Mouse (Mus musculus): Measurements from ENCODE around the gene Tbcd. TPM values are rescaled to one million over a fixed set of nuclear protein-coding genes. Genes with fewer than 3 reads are reported as not detected.

Gene Tbcd
- total RNA-seq (2021), result 10 to 100 TPM; 10.2 to 12.5 TPM
- long read RNA-seq, experiment 1, partial matches to known transcripts, result 2 of 2 reads
- long read RNA-seq, experiment 1, other reads (novel, unspliced or antisense), result 0 of 2 reads
- long read RNA-seq, experiment 2, partial matches to known transcripts, result 0 of 1 reads
- long read RNA-seq, experiment 2, other reads (novel, unspliced or antisense), result 1 of 1 reads

- peak; percentile 91 for DNase-seq
These were observed at the start of gene Tbcd for GRCm38 (mm10) chr11:121451753-121452635. Gene Tbcd (plus strand): TSS chr11:121451949.

DNA sequence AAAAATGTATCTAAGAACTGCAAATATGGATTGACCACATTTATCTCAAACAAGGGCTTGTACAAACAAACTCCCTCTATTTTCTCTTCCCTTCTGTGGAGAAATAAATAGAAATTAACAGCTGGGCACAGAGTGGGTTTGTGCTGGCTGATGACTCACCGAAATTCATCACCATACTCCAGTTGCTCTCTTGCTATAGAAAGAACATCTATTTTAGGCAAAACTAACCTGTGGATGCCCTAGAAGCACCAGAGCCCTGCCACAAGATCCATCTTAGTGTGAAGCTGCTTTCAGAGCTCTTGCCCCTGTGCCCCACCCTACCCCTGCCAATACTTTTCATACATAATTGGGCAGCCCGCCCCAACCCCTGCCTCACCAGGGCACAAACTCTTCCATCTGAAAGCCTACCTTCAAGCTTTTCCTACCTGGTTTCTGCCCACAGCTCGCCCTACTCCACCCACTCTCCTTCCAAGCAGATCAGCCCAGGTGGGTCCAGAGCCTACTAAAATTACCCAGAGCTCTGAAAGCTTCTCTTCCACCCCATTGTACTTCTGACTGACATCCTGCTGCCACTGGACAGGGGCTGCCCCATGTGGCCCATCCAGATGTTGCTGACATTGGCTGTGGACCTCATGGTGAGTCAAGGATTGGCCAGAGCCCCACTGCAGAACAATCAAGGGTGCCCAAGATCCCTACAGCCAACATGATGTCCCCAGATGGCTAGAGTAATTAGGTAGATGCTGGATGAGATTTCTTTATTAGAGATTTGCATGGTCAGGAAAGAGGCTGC, 44.2 kb upstream of the Tbcd start:
- no peak for DNase-seq

- no peak for DNase-seq
These were observed 37.0 kb upstream of the Tbcd start for GRCm38 (mm10) chr11:121414762-121415161.

- DNase-seq, result no peak
These were observed 36.4 kb upstream of the Tbcd start for GRCm38 (mm10) chr11:121415351-121415750.

GRCm38 (mm10) chr11:121417971-121418370, 33.8 kb upstream of the Tbcd start:
- no peak for DNase-seq

DNA sequence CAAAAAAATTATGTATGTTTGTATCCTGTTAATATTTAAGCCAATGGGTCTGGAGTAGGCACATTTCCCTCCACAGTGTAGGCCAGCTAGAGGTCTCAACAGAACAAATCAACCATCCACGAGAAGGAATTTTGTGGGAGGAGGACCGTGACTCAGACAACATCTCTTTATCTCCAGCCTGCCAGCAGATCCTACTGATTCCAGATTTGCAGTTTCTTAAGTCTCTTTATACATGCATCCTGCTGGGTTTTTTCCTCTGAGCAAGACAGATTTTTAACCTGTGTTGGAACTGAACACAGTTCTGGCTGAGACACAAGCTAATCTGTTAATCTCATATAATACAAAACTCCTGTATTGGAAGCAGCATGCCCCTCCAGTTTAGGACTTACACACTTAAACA, 32.8 kb upstream of the Tbcd start:
- no peak for DNase-seq

DNA sequence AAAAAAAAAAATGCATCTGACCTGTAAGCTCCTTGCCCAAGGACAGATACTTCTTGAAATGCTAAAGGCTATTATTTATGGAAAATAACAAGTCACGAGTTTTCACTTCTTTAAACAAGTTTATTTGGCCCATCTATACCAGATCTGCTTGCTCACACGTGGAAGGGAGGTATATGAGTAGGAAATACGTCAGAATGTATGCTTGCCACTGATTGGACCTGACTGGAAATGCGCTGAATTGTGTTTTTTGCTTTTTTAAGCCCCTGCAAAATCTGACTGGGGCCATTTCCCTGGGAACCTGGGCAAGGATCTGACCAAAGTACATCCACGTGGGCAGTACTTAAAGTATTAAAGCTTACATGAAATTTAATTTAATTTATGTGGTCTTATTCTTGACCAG, 31.4 kb upstream of the Tbcd start:
- DNase-seq, result no peak

GRCm38 (mm10) chr11:121420830-121421552, 30.8 kb upstream of the Tbcd start, which contains the start of gene Fn3krp:
Gene Fn3krp (plus strand): TSS chr11:121421401.
- peak; percentile 99 for DNase-seq

DNA sequence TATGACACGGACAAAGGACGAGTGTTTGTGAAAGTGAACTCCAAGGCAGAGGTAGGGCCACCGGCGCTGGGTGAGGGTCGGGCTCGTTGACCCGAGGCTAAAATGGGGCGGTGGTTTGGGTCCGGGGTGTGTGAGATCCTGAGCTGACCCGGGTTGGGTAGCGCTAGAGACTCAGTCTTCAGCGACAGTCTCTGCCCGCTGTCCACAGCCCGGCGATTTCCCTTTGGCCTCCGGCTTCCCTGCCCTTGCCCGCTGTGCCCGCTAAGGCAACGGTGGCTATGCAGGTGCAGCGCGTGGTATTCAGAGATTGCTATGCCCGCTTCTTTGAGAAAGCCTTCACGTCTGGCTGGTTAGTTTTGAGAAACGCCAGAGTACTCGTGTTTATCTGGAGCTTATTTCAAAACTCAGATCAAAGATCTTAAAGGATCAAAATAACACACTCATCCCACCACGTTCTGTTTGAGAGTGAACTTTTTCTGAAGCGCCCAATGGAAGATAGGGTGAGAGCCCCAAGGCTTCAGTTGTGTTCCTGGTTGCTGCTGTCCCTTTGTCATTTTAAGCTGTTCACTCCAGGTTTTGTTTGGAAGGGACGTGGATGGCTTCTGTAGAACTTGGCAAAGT, 30.1 kb upstream of the Tbcd start:
- DNase-seq, result no peak

DNA sequence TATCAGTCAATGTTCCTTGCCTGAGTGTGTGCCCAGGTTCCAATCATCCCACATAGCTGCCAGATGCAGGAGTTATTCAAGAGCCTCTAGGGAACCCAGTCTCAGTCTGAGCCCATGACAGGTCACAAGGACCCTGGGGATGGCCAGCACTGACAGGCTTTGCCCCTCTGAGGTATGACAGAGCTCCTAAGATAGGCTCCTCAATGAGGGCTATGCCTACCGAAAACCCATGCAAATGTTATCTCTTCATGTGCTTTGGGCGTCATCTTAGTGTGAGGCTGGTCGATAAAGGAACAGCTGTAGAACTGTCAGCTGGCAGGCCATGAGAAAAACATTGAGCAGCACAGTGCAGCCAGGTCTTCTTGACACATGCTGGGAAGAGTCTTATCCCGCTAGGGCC, 18.4 kb upstream of the Tbcd start:
- DNase-seq, result no peak

DNA sequence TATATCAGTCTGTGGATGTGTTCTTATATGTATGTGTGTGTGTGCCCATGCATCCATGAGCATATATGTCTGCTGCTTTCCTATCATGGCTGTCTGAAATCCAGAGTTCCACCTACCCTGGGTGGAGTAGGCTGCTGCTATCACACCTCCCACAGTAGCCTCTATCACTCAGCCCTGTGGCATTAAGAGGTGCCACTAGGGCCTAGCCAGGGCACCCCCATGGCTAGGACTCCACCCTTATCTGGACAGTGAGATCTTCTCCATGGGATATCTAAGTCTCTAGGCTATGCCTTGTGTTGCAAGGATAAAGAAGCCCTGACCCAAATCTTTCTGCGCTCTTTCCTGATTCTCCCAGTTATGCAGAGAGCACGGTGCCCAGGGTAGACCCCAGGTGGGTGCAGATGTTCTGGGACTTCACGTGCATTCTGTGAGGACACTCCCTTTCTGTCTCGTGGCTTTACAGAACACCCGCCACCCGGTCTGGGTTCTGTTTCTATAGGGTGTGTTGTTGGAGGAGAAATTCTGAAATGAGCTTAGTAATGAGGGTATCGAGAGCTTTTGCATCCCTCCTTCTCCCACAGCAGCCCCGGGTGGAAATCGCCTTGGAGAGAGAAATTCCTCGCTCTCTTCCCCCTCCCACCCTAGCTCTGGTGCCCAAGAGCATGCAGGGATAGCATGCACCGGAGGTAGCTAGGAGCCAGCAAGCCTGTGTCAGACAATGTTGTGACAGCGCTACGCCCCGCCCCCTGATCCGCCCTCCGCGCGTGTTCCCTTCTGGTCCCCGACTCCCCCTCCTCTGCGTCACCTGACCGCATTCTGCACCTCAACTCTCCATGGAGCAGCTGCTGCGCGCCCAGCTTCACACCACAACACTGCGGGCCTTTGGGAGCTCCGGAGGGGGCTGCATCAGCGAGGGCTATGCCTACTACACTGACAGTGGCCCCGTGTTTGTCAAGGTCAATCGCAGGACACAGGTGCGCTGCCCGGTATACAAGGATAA, 17.3 kb upstream of the Tbcd start, which contains the start of gene Fn3k:
Fn3k (plus strand) TSS at position 758 of the 1,000 bp plus-strand sequence.
- DNase-seq, result peak; percentile 88

DNA sequence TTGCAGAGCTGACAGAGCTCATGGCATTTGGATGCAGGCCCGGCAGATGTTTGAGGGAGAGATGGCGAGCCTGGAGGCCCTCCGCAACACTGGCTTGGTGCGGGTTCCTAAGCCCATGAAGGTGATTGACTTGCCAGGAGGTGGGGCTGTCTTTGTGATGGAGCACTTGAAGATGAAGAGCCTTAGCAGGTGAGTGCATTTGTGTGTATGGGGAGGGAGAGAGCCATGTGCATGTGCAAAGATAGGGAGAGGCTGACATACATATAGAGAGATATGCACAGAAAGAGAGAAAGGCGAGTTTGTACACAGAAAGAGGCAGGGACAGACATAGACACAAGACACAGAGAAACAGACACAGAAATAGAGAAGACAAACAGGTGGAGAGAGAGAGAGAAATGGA, 14.5 kb upstream of the Tbcd start:
- no peak for DNase-seq

DNA sequence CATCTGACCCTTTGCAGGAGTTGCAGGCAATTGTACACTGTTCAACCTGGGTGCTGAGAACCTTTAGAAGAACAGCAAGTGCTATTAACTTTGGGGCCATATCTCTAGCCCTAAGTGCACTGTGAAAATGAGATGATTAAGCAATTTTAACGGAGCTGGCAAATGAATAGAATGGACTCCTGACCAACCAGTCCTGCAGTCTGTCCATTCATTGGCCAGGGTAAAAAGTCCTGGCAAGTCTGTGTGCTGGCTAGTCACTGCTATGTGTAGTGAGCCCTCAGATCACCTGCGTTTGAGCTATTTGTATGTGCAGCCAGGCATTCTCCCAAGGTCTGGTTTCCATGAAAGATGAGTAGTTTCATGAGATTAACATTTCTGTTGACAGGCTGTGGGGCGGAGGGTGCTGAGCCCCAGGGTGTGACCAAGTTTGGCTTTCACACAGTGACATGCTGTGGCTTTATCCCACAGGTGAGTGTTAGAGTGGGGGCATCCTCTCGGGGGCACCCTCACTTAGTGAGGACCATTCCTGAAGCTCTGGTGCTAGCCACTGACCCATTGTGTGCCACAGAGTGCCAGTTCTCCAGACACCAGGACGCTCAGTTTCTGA, 12.0 kb upstream of the Tbcd start:
- no peak for DNase-seq

DNA sequence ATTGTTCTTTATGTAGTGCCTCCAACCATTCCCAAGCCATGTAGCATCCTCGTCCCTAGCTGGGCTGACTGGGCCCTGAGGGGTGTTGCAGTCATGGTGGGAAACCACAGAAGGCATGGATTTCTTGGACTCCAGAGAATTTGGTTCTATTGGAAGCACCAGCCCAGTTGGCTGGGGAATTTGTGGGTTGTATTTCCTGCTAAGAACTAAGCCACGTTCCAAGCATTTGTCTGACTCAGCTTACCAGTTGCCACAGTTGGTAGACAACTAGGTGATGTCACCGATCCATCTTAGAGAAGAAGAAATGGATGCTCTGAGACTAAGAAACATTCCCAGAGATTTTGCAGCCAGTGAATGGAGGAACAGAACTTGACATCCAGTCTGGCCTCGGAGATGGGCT, 10.1 kb upstream of the Tbcd start:
- no peak for DNase-seq

DNA sequence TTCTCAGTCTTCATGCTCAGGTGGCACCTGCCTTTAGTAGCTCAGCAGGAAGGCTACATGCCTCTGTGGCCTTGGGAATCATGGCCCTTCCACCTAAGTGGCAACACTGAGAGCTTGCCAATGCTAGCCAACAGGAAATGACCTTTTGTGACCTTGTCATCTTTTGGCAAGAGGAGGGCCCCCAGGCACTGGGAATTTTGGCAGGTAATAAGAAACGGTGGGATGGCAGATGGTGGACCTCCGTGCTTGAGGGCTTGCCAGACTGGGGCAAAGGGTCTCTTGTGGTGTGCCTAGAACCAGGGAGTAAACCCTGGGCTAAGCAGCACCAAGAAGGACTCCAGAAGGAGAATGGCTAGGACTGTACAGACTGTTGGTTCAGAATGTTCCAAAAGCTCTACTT, 9.7 kb upstream of the Tbcd start:
- DNase-seq, result no peak

DNA sequence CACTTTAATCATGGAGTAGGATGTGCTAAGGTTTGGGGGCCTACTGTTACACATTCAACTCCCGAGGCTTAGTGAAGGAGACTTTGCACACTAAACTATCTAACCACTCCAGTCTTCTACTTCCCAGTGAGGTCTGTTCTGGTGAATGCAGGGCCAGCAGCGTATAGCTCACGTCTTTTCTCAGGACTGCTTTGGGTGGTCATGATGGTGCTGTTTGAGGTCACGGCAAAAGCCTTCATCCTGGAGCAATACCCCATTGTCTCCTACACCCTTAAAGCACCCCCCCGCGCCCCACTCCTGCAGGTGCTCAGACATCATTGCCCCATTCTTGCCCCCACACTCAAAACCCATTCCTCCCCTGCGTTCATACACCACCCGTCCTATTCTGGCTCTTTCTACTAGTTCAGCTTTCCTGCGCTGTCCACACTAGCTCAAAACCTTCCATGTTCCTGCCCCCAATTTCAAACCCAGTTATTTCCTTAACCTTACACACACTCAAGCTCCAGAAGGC, 478 bp upstream of the Tbcd start:
- DNase-seq, result no peak

DNA sequence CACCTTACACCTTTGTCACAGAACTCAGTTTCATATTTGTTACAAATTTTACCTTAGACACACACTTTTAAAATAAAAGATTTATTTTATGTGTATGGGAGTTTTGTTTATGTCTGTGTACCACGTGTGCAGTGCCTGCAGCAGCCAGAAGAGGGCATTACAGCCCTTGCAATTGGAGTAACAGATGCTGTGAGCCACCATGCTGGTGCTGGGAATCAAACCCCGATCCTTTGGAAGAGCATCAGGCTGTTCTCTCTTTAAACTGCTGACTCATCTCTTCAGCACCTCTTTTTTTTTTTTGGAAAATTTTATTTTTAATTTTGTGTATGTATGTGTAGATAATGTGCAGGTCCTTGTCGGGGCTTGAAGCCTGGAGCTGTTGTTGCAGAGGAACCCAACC, 6.1 kb downstream of the Tbcd start:
- DNase-seq, result no peak

DNA sequence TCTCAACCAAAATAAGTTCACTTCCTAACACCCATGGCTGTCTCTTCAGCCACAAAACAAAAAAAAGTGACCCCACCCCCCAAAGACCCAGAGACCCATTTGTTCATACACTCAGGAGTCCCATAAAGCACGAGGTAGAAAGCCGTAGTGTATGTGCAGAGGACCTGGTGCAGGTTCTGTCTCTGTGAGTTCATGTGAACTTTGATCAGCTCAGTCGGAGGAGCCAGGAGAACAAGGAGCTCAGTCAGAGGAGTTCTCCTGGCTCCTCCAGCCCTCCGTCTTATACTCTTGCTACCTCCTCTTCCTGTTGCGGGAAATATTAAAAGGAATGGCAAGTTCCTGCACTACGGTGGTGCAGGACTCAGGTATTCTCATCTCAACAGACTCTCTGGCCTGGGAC, 15.7 kb downstream of the Tbcd start:
- DNase-seq, result no peak

DNA sequence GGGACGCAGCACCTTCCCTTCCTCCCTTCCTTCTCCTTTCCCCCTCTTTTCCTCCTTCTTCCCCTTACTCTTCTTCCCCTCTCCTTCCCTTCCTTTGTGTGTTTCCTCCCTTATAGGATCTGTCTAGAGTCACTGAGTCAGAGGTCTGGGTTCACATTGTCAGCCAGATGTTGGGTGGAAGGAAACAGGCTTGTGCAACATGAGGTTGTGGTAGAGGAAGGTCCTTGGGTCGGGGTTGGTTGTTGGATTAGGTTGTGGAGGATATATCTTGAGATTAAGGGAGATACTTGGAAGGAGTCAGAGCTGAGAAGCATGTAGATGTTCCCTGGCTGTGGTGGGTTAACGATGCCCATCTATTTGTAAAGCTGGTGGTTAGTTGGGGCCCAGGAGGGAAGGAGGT, 23.1 kb downstream of the Tbcd start:
- no peak for DNase-seq

All from gastrocnemius, postnatal 25 days (tissue).